Mouse (Mus musculus) midbrain, postnatal 0 days (tissue): ENCODE data around the gene Kdm4b. TPM values are rescaled to one million over a fixed set of nuclear protein-coding genes. Genes with fewer than 3 reads are reported as not detected.

Source experiments
- ATAC-seq: fragments of 200-750 bp; cut with Nextera tagmentation; 2 replicates; pipeline ENCODE4 v1.8.0; 2017; ENCODE audit warnings: moderate number of reproducible peaks, mild to moderate bottlenecking, moderate TSS enrichment, moderate library complexity; ENCODE audit not compliant: low FRiP score
- DNase-seq: peaks from one replicate; pipeline ENCODE4 v3.0.0-alpha.2; 2015; ENCODE audit warnings: low spot score
- H3K27ac ChIP-seq: fragments of 300-500 bp; sonication (generic); 2 replicates; pipeline ENCODE4 v1.5.1; 2014; ENCODE audit warnings: low read depth, mild to moderate bottlenecking, low read length, mixed read lengths
- H3K27me3 ChIP-seq: fragments of 300-500 bp; sonication (generic); 2 replicates; pipeline ENCODE4 v1.6.1; 2014; ENCODE audit warnings: low read length, control low read depth, mixed read lengths; ENCODE audit not compliant: insufficient read depth
- H3K36me3 ChIP-seq: fragments of 300-500 bp; sonication (generic); 2 replicates; pipeline ENCODE4 v1.6.1; 2014; ENCODE audit warnings: low read length, control low read depth, mixed read lengths; ENCODE audit not compliant: insufficient read depth
- H3K4me1 ChIP-seq: fragments of 300-500 bp; sonication (generic); 2 replicates; pipeline ENCODE4 v1.6.1; 2014; ENCODE audit warnings: mild to moderate bottlenecking, control low read depth, antibody characterized with exemption, low read length, mixed read lengths; ENCODE audit not compliant: insufficient read depth
- H3K4me2 ChIP-seq: fragments of 300-500 bp; sonication (generic); 2 replicates; pipeline ENCODE4 v1.6.1; 2014; ENCODE audit warnings: low read depth, mild to moderate bottlenecking, low read length, mixed read lengths; ENCODE audit not compliant: poor library complexity, severe bottlenecking
- H3K4me3 ChIP-seq: fragments of 300-500 bp; sonication (generic); 2 replicates; pipeline ENCODE4 v1.5.1; 2014; ENCODE audit warnings: low read depth, mild to moderate bottlenecking, low read length, moderate library complexity
- H3K9ac ChIP-seq: fragments of 300-500 bp; sonication (generic); replicated peaks from 2 replicates; pipeline ENCODE4 v1.6.1; 2014; ENCODE audit warnings: mild to moderate bottlenecking, low read length, moderate library complexity, mixed read lengths; ENCODE audit not compliant: poor library complexity, severe bottlenecking
- H3K9me3 ChIP-seq: fragments of 300-500 bp; sonication (generic); 2 replicates; pipeline ENCODE4 v1.6.1; 2016; ENCODE audit warnings: low read length, control low read depth
- CTCF ChIP-seq: IDR thresholded peaks from 2 replicates; pipeline ENCODE4 v1.5.1; 2016; ENCODE audit warnings: antibody characterized with exemption, mild to moderate bottlenecking
- WGBS: fragments of 180-500 bp; shearing (Covaris S2); extraction: QIAGEN DNeasy Blood & Tissue Kit; methylation state at CpG from one replicate; pipeline ENCODE4 v1.1.7; 2014; 5-methylcytosine and 5-hydroxymethylcytosine counted together
- polyA plus RNA-seq: library from polyadenylated mRNA; unstranded; fragments of >200 nt; fragmentation: Nextera tagmentation; extraction: Ambion mirVana; gene quantifications from 2 replicates; pipeline ENCODE4 v1.2.1, GENCODE M21; 2015
- total RNA-seq: library from RNA; depleted of rRNA; stranded (reverse); fragments of >200 nt; gene quantifications from 2 replicates; pipeline ENCODE4 v1.2.3, GENCODE M21; 2014

Kdm4b gene
- total and polyA plus RNA-seq, 2 experiments from 2014 or later, result 45.6 to 140 TPM

- H3K4me2 ChIP-seq, result no peak overlapping the region
- peaks cover 34% of the 10 kb centered on the region for H3K36me3 ChIP-seq
- no peaks in the 10 kb centered on the region for H3K9me3 ChIP-seq
- peak overlapping the region; percentile 69 for H3K27ac ChIP-seq
- no peak for TF ChIP-seq CTCF
- H3K9ac ChIP-seq, result no peak overlapping the region
- DNase-seq (no peak), ATAC-seq (no peak)
- 54% methylated on average over 4 of the region's 4 CpGs for WGBS
- no peaks in the 10 kb centered on the region for H3K27me3 ChIP-seq
- H3K4me3 ChIP-seq, result no peak overlapping the region
- 0 out of 2 replicates have a peak, but pooled peaks cover 7% of the 10 kb centered on the region for H3K4me1 ChIP-seq
Observed at GRCm38 (mm10) chr17:56406878-56407277, 81.0 kb downstream of the Kdm4b start.

- ATAC-seq (no peak), DNase-seq (no peak)
- H3K36me3 ChIP-seq, result peaks cover 34% of the 10 kb centered on the region
- H3K27ac ChIP-seq, result peak overlapping the region; percentile 32; the same call in 1 of the 2 replicates
- WGBS, result 43% methylated on average over 8 of the region's 8 CpGs
- no peak overlapping the region for H3K4me3 ChIP-seq
- H3K9me3 ChIP-seq, result no peaks in the 10 kb centered on the region
- TF ChIP-seq CTCF, result no peak
- no peak overlapping the region for H3K9ac ChIP-seq
- no peak overlapping the region for H3K4me2 ChIP-seq
- 0 out of 2 replicates have a peak, but pooled peaks cover 7% of the 10 kb centered on the region for H3K4me1 ChIP-seq
- H3K27me3 ChIP-seq, result no peaks in the 10 kb centered on the region
Observed at GRCm38 (mm10) chr17:56407379-56407778, 81.5 kb downstream of the Kdm4b start.

GRCm38 (mm10) chr17:56408965-56409625, 83.2 kb downstream of the Kdm4b start:
- Histone ChIP-seq H3K4me1 (0 out of 2 replicates have a peak, but pooled peaks cover 7% of the 10 kb centered on the region), H3K27ac (peak overlapping the region; percentile 69), H3K4me3 (no peak overlapping the region), H3K36me3 (peaks cover 37% of the 10 kb centered on the region), H3K27me3 (no peaks in the 10 kb centered on the region), H3K9ac (0 out of 2 replicates have a peak overlapping the region, but pooled peaks have one; percentile 19), H3K9me3 (no peaks in the 10 kb centered on the region), H3K4me2 (no peak overlapping the region)
- DNase-seq (peak; percentile 41), ATAC-seq (0 out of 2 replicates have a peak, but pooled peaks have one; percentile 29)
- 29% methylated on average over 13 of the region's 13 CpGs for WGBS
- no peak for TF ChIP-seq CTCF

GRCm38 (mm10) chr17:56409759-56410158, 83.9 kb downstream of the Kdm4b start:
- Histone ChIP-seq H3K4me1 (0 out of 2 replicates have a peak, but pooled peaks cover 7% of the 10 kb centered on the region), H3K9me3 (no peaks in the 10 kb centered on the region), H3K27me3 (no peaks in the 10 kb centered on the region), H3K4me2 (no peak overlapping the region), H3K27ac (peak overlapping the region; percentile 69; the same call in 1 of the 2 replicates), H3K9ac (0 out of 2 replicates have a peak overlapping the region, but pooled peaks have one; percentile 19), H3K36me3 (peaks cover 42% of the 10 kb centered on the region), H3K4me3 (no peak overlapping the region)
- DNase-seq (no peak), ATAC-seq (0 out of 2 replicates have a peak, but pooled peaks have one; percentile 15)
- 26% methylated on average over 8 of the region's 8 CpGs for WGBS
- no peak for TF ChIP-seq CTCF

GRCm38 (mm10) chr17:56411437-56411836, 85.6 kb downstream of the Kdm4b start:
- no peak overlapping the region for H3K4me3 ChIP-seq
- no peak for TF ChIP-seq CTCF
- H3K27ac ChIP-seq, result 0 out of 2 replicates have a peak overlapping the region, but pooled peaks have one; percentile 12
- no peak overlapping the region for H3K4me2 ChIP-seq
- 0 out of 2 replicates have a peak, but pooled peaks cover 7% of the 10 kb centered on the region for H3K4me1 ChIP-seq
- H3K9ac ChIP-seq, result no peak overlapping the region
- no peaks in the 10 kb centered on the region for H3K9me3 ChIP-seq
- peaks cover 55% of the 10 kb centered on the region for H3K36me3 ChIP-seq
- 94% methylated on average over 7 of the region's 7 CpGs for WGBS
- no peaks in the 10 kb centered on the region for H3K27me3 ChIP-seq
- ATAC-seq, result no peak
- DNase-seq, result no peak

- H3K9me3 ChIP-seq, result no peaks in the 10 kb centered on the region
- no peaks in the 10 kb centered on the region for H3K27me3 ChIP-seq
- ATAC-seq, result no peak
- WGBS, result 82% methylated on average over 13 of the region's 13 CpGs
- DNase-seq, result no peak
- no peak for TF ChIP-seq CTCF
- H3K9ac ChIP-seq, result no peak overlapping the region
- H3K4me3 ChIP-seq, result no peak overlapping the region
- H3K36me3 ChIP-seq, result peaks cover 72% of the 10 kb centered on the region
- H3K27ac ChIP-seq, result no peak overlapping the region
- H3K4me1 ChIP-seq, result 0 out of 2 replicates have a peak, but pooled peaks cover 7% of the 10 kb centered on the region
- H3K4me2 ChIP-seq, result no peak overlapping the region
Observed at GRCm38 (mm10) chr17:56413113-56413512, 87.3 kb downstream of the Kdm4b start.
